Mouse (Mus musculus): ENCODE measurements at regions not wholly inside any gene's neighbourhood (a gene's known extent, or its start where the extent isn't known, plus 50 kb on each side); places are given as distances from the start of the nearest gene placed in this dataset.

DNA sequence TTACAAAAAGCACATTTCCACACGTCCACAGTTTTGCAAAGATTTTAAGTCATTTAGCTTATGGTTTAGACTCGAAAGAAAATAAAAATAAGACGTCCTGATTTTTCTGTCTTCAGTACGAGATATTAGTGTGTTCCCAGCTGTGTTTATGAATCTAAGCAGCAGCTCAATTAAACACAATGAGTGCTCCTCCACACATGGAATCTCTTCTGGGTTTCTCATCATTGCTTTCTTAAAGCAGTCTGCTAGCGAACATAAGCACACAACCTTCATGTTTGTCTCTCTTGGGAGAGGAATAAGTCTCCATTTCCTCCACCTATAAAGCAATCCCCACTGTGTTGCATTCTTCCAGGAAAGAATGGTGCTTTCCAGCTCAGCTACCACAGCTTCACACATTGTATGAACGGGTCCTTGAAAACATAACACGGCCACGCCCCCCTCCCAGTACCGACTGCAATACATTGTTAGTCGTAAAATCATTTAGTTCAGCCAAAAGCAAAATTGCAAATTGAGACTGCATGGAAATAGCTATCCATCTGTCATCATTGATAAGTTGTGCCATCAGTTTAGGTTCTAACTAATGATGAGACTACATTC lies 75.4 kb upstream of the Rap2b start:
- TF ChIP-seq EP300 (IDR thresholded peaks at IDR 0.05; ENCODE audit: low read depth in 1 of 2, low read length in 2 of 2): no peak
- TF ChIP-seq TCF12 (IDR thresholded peaks at IDR 0.05; ENCODE audit: low read depth, low read length): no peak
- TF ChIP-seq NELFE (IDR thresholded peaks at IDR 0.05; ENCODE audit: low read depth, low read length): no peak
- TF ChIP-seq ZC3H11A (IDR thresholded peaks at IDR 0.05; ENCODE audit: low read depth, low read length): no peak
- TF ChIP-seq TAL1 (IDR thresholded peaks at IDR 0.05; ENCODE audit: low read length): no peak
- TF ChIP-seq NRF1 (IDR thresholded peaks at IDR 0.05; ENCODE audit: insufficient read depth, low read depth, low read length, poor library complexity, severe bottlenecking): no peak
- no peak for TF ChIP-seq MYC (IDR thresholded peaks at IDR 0.05; ENCODE audit: low read depth, low read length)
- TF ChIP-seq CTCF (IDR thresholded peaks at IDR 0.05 in 2 of 3, conservative IDR thresholded peaks at IDR 0.05 in 1 of 3; ENCODE audit: control insufficient read depth in 1 of 3, insufficient read depth in 1 of 3, low read depth in 2 of 3, low read length in 3 of 3, poor library complexity in 1 of 3, severe bottlenecking in 1 of 3): no peak
- TF ChIP-seq BHLHE40 (IDR thresholded peaks at IDR 0.05; ENCODE audit: borderline replicate concordance, low read depth, low read length): no peak
- TF ChIP-seq ZNF384 (IDR thresholded peaks at IDR 0.05; ENCODE audit: low read depth, low read length): no peak
- no peak for TF ChIP-seq MAZ (IDR thresholded peaks at IDR 0.05; ENCODE audit: low read depth, low read length)
- no peak for TF ChIP-seq MAFK (IDR thresholded peaks at IDR 0.05; ENCODE audit: borderline replicate concordance, low read depth, low read length)
- no peak for TF ChIP-seq POLR2A (IDR thresholded peaks at IDR 0.05; ENCODE audit: control insufficient read depth in 1 of 2, insufficient read depth in 1 of 2, low read depth in 1 of 2, low read length in 2 of 2, poor library complexity in 1 of 2)
- no peak for TF ChIP-seq UBTF (IDR thresholded peaks at IDR 0.05; ENCODE audit: borderline replicate concordance, insufficient read depth, low read depth, low read length)

All from MEL (cell line).